Mouse (Mus musculus) layer of hippocampus, adult 9-11 months (tissue): ENCODE measurements at regions not wholly inside any gene's neighbourhood (a gene's known extent, or its start where the extent isn't known, plus 50 kb on each side); places are given as distances from the start of the nearest gene placed in this dataset.

ENCODE experiments used
- DNase-seq: peaks from one replicate; pipeline ENCODE4 v3.0.0; 2022

DNA sequence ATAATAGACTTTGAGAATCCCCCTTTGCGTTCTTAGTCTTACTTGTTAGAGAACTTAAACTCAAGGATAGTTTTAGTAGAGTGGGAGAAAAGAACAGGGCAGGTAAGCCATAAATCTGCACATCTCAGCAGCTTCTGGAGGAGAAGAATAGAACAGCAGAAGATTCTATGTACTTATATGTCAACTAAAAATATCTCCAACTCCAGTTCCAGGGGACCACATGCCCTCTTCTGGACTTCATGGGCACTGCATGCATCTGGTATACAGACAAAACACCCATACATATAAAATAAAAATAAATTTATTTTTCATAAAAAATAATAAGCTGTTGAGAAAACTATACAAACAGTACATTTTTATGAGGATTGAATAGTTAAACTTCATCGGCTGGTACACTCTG is 196.4 kb downstream of the Mettl4 start:
- DNase-seq, result no peak

DNA sequence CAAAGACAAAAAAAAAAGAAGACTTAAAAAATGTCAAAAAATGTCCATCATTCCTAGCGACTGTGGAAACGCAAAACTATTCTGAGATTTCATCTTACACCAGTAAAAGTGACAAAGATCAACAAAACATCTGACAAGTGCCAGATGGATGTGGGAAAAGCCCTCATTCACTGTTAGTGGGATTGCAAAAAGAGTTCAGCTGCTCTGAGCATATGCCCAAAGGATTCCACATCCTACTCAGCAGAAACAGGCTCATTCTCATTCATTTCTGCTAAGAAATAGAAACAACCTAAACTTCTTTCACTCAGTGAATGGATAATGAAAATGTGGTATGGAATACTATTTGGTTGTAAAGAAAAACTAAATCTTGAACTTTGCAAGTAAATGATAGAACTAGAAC is 221.1 kb downstream of the Mettl4 start:
- DNase-seq, result peak; percentile 31
